Comparison of ENCODE assay signal across 12 mouse cellular contexts in the genomic region with DNA sequence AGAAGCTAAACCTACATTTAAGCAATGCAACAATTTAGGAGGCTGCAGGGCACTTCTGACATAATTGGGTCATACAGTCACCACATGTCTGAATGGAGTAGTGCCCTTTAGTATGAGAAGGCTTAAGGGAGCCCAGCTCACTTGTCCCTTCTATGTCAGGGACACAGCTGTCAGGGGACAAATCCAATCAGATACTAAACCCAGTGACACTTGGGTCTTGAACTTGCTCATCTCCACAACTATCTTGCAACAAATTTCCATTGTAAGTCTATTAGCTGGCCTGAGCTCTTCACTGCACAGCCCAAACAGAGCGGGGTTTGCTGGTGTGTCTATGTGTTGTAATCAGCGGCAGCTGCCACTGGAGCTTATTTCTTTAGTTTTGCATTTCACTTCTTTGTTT. TPM values are rescaled to one million over a fixed set of nuclear protein-coding genes. Genes with fewer than 3 reads are reported as not detected.
DNase-seq lines count a peak whose midpoint lies in the region; TF ChIP-seq lines count a peak whose summit lies in the region.
"Had no signal": no experiment of that assay in that cellular context is flagged by ENCODE, and none has a peak within 500 bp of the region (broad histone marks: within the 10 kb centered on the region; RNA-seq: fewer than 3 reads in every experiment).

No protein-coding gene starts in this region.

- peak; percentile 4 to 7 for DNase-seq in adrenal gland, postnatal 36 days
- no peak for DNase-seq in adrenal gland, postnatal 10 days
- DNase-seq in adipocyte (ENCODE audit: low spot score) = peak; percentile 39
- peak; percentile 5 for DNase-seq in brain, embryonic 14.5 days (ENCODE audit: low read depth)
- DNase-seq in cerebellum, postnatal 36 days = no peak
- DNase-seq in cerebellum, postnatal 14 days = no peak
- DNase-seq: cerebellum, adult 18-20 months; cerebellum, adult 9-10 months; cerebellum, postnatal 25 days; embryo, embryonic 11 days; gastrocnemius, postnatal 36 days; kidney, adult 2 months had no signal

- no peak for TF ChIP-seq POLR2A in brain, embryonic 14.5 days (IDR thresholded peaks at IDR 0.05; ENCODE audit: borderline replicate concordance, extremely low read depth, insufficient read depth, insufficient read length, poor library complexity, severe bottlenecking)

- no peak for TF ChIP-seq CTCF in brain, embryonic 14.5 days (IDR thresholded peaks at IDR 0.05; ENCODE audit: borderline replicate concordance, extremely low read depth, insufficient read depth, insufficient read length)

RNA-seq across cellular contexts. Expression of a gene that starts 26.5 kb away (rescaled TPM):
- 10 to 100 TPM; 16.9 to 19.9 TPM for total RNA-seq in adrenal gland, postnatal 36 days (2021)
- 10 to 100 TPM; 15.5 to 18.9 TPM for total RNA-seq in adrenal gland, postnatal 10 days (2021)
- 23.0 and 23.1 TPM in 2 replicates for polyA plus RNA-seq in brain, embryonic 14.5 days (2012; rRNA removed)

RNA-seq across cellular contexts. Expression of a gene that starts 52.4 kb away (rescaled TPM):
- total RNA-seq in adrenal gland, postnatal 36 days (2021) = 1 to 10 TPM; 7.8 to 9.8 TPM
- 10 to 100 TPM; 15.2 to 19.0 TPM for total RNA-seq in adrenal gland, postnatal 10 days (2021)
- polyA plus RNA-seq in brain, embryonic 14.5 days (2012; rRNA removed) = 34.2 and 44.8 TPM in 2 replicates

Comparison
In these comparisons a context has a peak if more than half of its experiments do, and no peak if none do; other contexts are left out.
1. DNase-seq: peak in adrenal gland, postnatal 36 days (2 of 2), adipocyte (single experiment) and brain, embryonic 14.5 days (single experiment); none in adrenal gland, postnatal 10 days (single experiment), cerebellum, postnatal 36 days (0 of 2) and cerebellum, postnatal 14 days (0 of 2).